Mouse (Mus musculus) layer of hippocampus, adult 8-10 months (tissue): ENCODE results near the gene Ift46. TPM values are rescaled to one million over a fixed set of nuclear protein-coding genes. Genes with fewer than 3 reads are reported as not detected.
A peak's percentile ranks its signal among the peaks of the same experiment; 100 is the strongest.

Source experiments
- DNase-seq, 2 experiments: peaks; one replicate each; pipeline ENCODE4 v3.0.0; 2022; ENCODE audit warnings: low spot score in 2 of 2
- total RNA-seq, 4 experiments: library from RNA; stranded (reverse); gene quantifications; 2 replicates each; pipeline ENCODE4 v1.2.4; 2022

The Ift46 gene
- total RNA-seq, result 10 to 100 TPM; 67.4 to 77.6 (median 70.5) TPM

- DNase-seq, result peak; percentile 65 to 78
Observed at GRCm38 (mm10) chr9:44767101-44768028, at the start of gene Ift46, which contains the start of gene Arcn1. Gene Ift46, plus strand, starts transcription at chr9:44767908. Gene Arcn1, minus strand, starts transcription at chr9:44767845.

GRCm38 (mm10) chr9:44718937-44719631, 48.6 kb upstream of the Ift46 start:
- DNase-seq, result no peak

- DNase-seq, result no peak
Observed at GRCm38 (mm10) chr9:44719632-44720357, 47.9 kb upstream of the Ift46 start.

GRCm38 (mm10) chr9:44720358-44721153, 47.2 kb upstream of the Ift46 start:
- peak in 1 of 2 experiments; percentile 38 for DNase-seq

GRCm38 (mm10) chr9:44721154-44721876, 46.4 kb upstream of the Ift46 start:
- DNase-seq, result peak; percentile 80 to 87

GRCm38 (mm10) chr9:44721877-44722186, 45.9 kb upstream of the Ift46 start:
- no peak for DNase-seq

GRCm38 (mm10) chr9:44722575-44722974, 45.1 kb upstream of the Ift46 start:
- DNase-seq, result no peak

- DNase-seq, result no peak
Observed at GRCm38 (mm10) chr9:44723008-44723407, 44.7 kb upstream of the Ift46 start.

- no peak for DNase-seq
Observed at GRCm38 (mm10) chr9:44723521-44724041, 44.1 kb upstream of the Ift46 start.

- peak in 1 of 2 experiments; percentile 47 for DNase-seq
Observed at GRCm38 (mm10) chr9:44724223-44724622, 43.5 kb upstream of the Ift46 start.

- no peak for DNase-seq
Observed at GRCm38 (mm10) chr9:44724665-44725064, 43.0 kb upstream of the Ift46 start.

- no peak for DNase-seq
Observed at GRCm38 (mm10) chr9:44726431-44727146, 41.1 kb upstream of the Ift46 start.

GRCm38 (mm10) chr9:44727441-44727840, 40.3 kb upstream of the Ift46 start:
- no peak for DNase-seq

- no peak for DNase-seq
Observed at GRCm38 (mm10) chr9:44732130-44732549, 35.6 kb upstream of the Ift46 start.

GRCm38 (mm10) chr9:44732921-44733530, 34.7 kb upstream of the Ift46 start:
- DNase-seq, result no peak

- DNase-seq, result peak in 1 of 2 experiments; percentile 56
Observed at GRCm38 (mm10) chr9:44733671-44734523, 33.8 kb upstream of the Ift46 start.

- peak in 1 of 2 experiments; percentile 71 for DNase-seq
Observed at GRCm38 (mm10) chr9:44734524-44735494, 32.9 kb upstream of the Ift46 start, which contains the start of gene Phldb1. Gene Phldb1, minus strand, starts transcription at chr9:44735198.
